Mouse (Mus musculus) liver, adult 2 months (tissue): ENCODE results near the gene Cmklr1.

Experiments
- CTCF ChIP-seq: fragments of 200-500 bp; IDR thresholded peaks from 2 replicates; pipeline ENCODE4 v1.5.1; 2011; ENCODE audit warnings: low read depth, low read length, control low read depth
- POLR2A ChIP-seq: fragments of 200-500 bp; IDR thresholded peaks from 2 replicates; pipeline ENCODE4 v1.6.1; 2011; ENCODE audit warnings: low read length, control low read depth; ENCODE audit not compliant: insufficient read depth; ENCODE audit errors: extremely low read depth

DNA sequence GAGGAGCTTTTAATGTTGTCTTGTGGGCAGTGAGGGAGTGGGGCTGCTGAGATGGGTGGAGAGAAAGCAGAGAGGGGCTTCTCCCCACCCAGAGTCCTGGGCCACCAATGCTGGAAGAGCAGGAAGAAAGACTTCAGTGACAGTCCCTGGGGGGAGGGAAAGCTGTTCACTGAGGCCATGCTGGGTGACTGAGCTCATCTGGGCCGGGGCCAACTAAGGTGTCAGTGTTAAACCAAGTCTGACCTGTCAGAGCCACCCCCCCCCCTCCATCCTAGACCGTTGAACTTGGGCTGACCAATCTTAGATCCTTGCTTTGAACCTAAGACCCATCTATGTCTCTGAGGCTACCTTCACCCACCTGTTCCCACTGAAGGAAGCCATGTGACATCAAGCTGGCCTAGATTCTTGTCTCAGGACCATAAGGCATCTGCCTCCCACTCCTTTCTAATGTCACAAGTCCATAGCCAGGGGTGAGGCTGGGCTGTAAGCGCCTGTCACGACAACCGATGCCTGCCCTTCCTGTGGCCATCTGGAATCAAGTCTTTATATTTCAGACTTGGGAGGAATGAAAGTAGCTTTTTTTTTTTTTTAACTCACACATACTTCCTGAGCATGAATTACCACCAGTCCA, 60.1 kb downstream of the Cmklr1 start:
- no peak for TF ChIP-seq CTCF
- no peak for TF ChIP-seq POLR2A
